Mouse (Mus musculus) limb, embryonic 14.5 days (tissue): ENCODE measurements around the gene Sema4g. TPM values are rescaled to one million over a fixed set of nuclear protein-coding genes. Genes with fewer than 3 reads are reported as not detected.
A peak's percentile ranks its signal among the peaks of the same experiment; 100 is the strongest.

Source experiments
- ATAC-seq: fragments of 200-750 bp; cut with Nextera tagmentation; 2 replicates; pipeline ENCODE4 v1.8.0; 2017; ENCODE audit warnings: low read depth, moderate number of reproducible peaks, moderate TSS enrichment; ENCODE audit not compliant: low FRiP score
- DNase-seq: peaks from one replicate; pipeline ENCODE4 v3.0.0-alpha.2; 2015; ENCODE audit warnings: low spot score
- H3K27ac ChIP-seq: fragments of 300-500 bp; sonication (generic); replicated peaks from 2 replicates; pipeline ENCODE4 v1.5.1; 2014; ENCODE audit warnings: low read depth, mild to moderate bottlenecking, low read length, moderate library complexity, mixed read lengths
- H3K27me3 ChIP-seq: fragments of 300-500 bp; sonication (generic); 2 replicates; pipeline ENCODE4 v1.6.1; 2014; ENCODE audit warnings: low read length, mixed read lengths; ENCODE audit not compliant: control insufficient read depth, insufficient read depth
- H3K36me3 ChIP-seq: fragments of 300-500 bp; sonication (generic); 2 replicates; pipeline ENCODE4 v1.6.1; 2014; ENCODE audit warnings: mild to moderate bottlenecking, low read length, moderate library complexity, mixed read lengths; ENCODE audit not compliant: control insufficient read depth, insufficient read depth
- H3K4me1 ChIP-seq: fragments of 300-500 bp; sonication (generic); 2 replicates; pipeline ENCODE4 v1.6.1; 2014; ENCODE audit warnings: antibody characterized with exemption, low read length, mixed read lengths; ENCODE audit not compliant: control insufficient read depth, insufficient read depth
- H3K4me2 ChIP-seq: fragments of 300-500 bp; sonication (generic); replicated peaks from 2 replicates; pipeline ENCODE4 v1.6.1; 2014; ENCODE audit warnings: low read depth, mild to moderate bottlenecking, low read length, moderate library complexity; ENCODE audit not compliant: severe bottlenecking
- H3K4me3 ChIP-seq: fragments of 300-500 bp; sonication (generic); replicated peaks from 2 replicates; pipeline ENCODE4 v1.5.1; 2014; ENCODE audit warnings: low read length
- H3K9ac ChIP-seq: fragments of 300-500 bp; sonication (generic); 2 replicates; pipeline ENCODE4 v1.6.1; 2014; ENCODE audit warnings: mild to moderate bottlenecking, low read depth, low read length, moderate library complexity; ENCODE audit not compliant: severe bottlenecking
- H3K9me3 ChIP-seq: fragments of 300-500 bp; sonication (generic); 2 replicates; pipeline ENCODE4 v1.6.1; 2016; ENCODE audit warnings: low read length; ENCODE audit not compliant: control insufficient read depth
- POLR2A ChIP-seq: fragments of 200-500 bp; IDR thresholded peaks from 2 replicates; pipeline ENCODE4 v1.8.0; 2012; ENCODE audit warnings: inconsistent platforms, mild to moderate bottlenecking, moderate library complexity, borderline replicate concordance; ENCODE audit not compliant: insufficient read depth, insufficient read length; ENCODE audit errors: extremely low read depth
- WGBS: fragments of 180-500 bp; shearing (Covaris S2); extraction: QIAGEN DNeasy Blood & Tissue Kit; methylation state at CpG from one replicate; pipeline ENCODE4 v1.1.7; 2014; 5-methylcytosine and 5-hydroxymethylcytosine counted together
- polyA plus RNA-seq, 2 experiments: library from polyadenylated mRNA; depleted of rRNA in 1 of 2; stranded (reverse) in 1 of 2; unstranded in 1 of 2; fragments of >200 nt; fragmentation: Nextera tagmentation in 1 of 2; extraction: Ambion mirVana in 1 of 2; gene quantifications; 2 replicates each; pipeline versions ENCODE4 v1.2.1 to v1.2.3; 2012 to 2014

Sema4g gene
- polyA plus RNA-seq, 2 experiments, result 5.4 to 61.3 TPM

DNA sequence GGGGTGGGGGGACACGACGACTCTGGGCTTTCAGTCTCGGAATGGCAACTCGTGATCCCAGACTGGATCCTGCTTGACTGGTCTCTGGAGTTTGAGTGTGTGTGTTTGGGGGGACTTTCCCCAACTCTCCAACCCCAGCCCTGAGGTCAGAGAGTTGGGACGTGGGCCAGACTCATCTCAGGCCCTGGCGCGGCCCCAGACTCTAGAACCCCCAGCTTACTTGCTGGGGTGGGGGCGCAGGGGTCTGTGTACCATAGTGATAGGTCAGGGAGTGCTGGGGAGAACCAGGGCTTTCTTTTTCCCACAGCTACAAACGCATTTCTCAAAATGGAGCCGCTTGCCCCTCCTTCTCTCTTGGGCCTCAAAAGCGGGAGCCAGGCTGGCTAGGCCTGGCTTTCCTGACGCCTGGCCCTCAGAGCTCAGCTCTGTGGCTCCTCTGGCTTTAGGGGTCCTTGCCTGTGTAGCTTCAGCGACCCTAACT lies 29.5 kb downstream of the Sema4g start:
- peak; percentile 52 for DNase-seq
- H3K4me2 ChIP-seq, result peak overlapping the region; percentile 96
- WGBS, result 2% methylated on average over 10 of the region's 13 CpGs

DNA sequence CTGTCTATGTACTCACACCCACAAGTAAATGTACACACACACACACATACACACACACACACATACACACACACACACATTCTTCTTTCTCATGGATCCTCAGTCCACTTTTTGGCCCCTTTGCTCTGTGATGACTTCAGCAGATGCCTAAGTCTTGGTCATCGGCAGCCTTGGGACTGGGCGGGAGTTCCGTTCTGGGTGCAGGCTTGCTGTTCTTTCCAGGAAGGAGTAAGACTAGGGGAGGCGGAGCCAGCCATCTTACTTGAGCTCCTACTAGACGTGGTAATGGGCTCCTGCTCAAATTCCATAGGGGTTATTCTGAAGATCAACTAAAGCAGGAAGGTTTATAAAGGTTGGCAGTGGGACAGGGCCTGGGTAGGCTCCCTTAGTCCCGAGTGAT lies 31.4 kb downstream of the Sema4g start:
- peak overlapping the region; percentile 8; the same call in 1 of the 2 replicates for H3K9ac ChIP-seq
- no peak overlapping the region for H3K4me3 ChIP-seq
- peak overlapping the region; percentile 22; the same call in 1 of the 2 replicates for H3K4me2 ChIP-seq
- H3K27me3 ChIP-seq, result no peaks in the 10 kb centered on the region
- peaks cover 34% of the 10 kb centered on the region for H3K4me1 ChIP-seq
- no peaks in the 10 kb centered on the region for H3K9me3 ChIP-seq
- DNase-seq, result no peak
- peaks cover 42% of the 10 kb centered on the region for H3K36me3 ChIP-seq
- TF ChIP-seq POLR2A, result no peak
- H3K27ac ChIP-seq, result no peak overlapping the region
- WGBS, result 51% methylated on average over 6 of the region's 6 CpGs
- no peak for ATAC-seq

More for the DNA sequence above, 29.5 kb downstream of the Sema4g start:
- Histone ChIP-seq H3K27ac (peak overlapping the region; percentile 99), H3K9ac (peak overlapping the region; percentile 80), H3K36me3 (peaks cover 24% of the 10 kb centered on the region), H3K27me3 (no peaks in the 10 kb centered on the region), H3K9me3 (no peaks in the 10 kb centered on the region), H3K4me1 (peaks cover 49% of the 10 kb centered on the region), H3K4me3 (peak overlapping the region; percentile 73)
- no peak for ATAC-seq
- no peak for TF ChIP-seq POLR2A

DNA sequence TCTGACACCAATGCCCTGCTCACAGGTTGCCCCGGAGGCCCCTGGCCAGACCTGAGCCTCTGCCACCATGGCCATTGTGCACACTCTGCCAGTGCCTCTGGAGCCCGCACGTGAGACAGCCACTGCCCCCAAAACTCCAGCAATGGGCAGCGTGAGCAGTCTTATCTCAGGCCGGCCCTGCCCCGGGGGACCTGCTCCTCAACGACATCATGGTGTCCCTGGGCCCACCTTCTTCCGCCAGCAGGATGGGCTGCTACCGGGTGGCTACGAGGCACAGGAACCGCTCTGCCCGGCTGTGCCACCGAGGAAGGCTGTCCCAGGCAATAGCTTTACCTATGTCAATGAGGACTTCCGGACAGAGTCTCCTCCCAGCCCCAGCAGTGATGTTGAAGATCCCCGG lies 32.5 kb downstream of the Sema4g start:
- ATAC-seq (no peak), DNase-seq (no peak)
- Histone ChIP-seq H3K4me2 (no peak overlapping the region), H3K27me3 (no peaks in the 10 kb centered on the region), H3K9ac (peak overlapping the region; percentile 8; the same call in 1 of the 2 replicates), H3K9me3 (no peaks in the 10 kb centered on the region), H3K36me3 (peaks cover 52% of the 10 kb centered on the region), H3K27ac (no peak overlapping the region), H3K4me1 (peaks cover 31% of the 10 kb centered on the region), H3K4me3 (no peak overlapping the region)
- 95% methylated on average over 15 of the region's 15 CpGs for WGBS
- no peak for TF ChIP-seq POLR2A

DNA sequence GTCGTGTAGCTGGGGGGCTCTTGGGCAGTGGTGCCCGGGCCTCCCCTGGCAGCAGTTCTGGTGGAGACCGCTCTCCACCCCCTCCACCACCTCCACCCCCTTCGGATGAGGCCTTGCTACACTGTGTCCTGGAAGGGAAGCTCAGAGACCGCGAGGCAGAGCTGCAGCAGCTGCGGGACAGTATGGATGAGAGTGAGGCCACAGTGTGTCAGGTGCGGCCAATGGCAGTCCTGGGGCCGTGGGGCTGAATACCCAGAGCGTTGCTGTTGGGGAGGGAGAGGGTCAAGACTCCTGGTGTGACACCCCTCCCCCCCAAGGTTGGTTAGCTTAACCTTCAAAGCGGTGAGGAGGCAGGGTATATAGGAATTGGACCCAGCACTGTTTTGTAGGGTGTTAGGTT lies 35.1 kb downstream of the Sema4g start:
- ATAC-seq, result no peak
- 84% methylated on average over 8 of the region's 11 CpGs for WGBS
- Histone ChIP-seq H3K9me3 (no peaks in the 10 kb centered on the region), H3K36me3 (peaks cover 78% of the 10 kb centered on the region), H3K4me2 (no peak overlapping the region), H3K4me3 (no peak overlapping the region), H3K4me1 (peaks cover 21% of the 10 kb centered on the region), H3K27ac (no peak overlapping the region), H3K27me3 (no peaks in the 10 kb centered on the region), H3K9ac (no peak overlapping the region)
- no peak for TF ChIP-seq POLR2A
- DNase-seq, result no peak

DNA sequence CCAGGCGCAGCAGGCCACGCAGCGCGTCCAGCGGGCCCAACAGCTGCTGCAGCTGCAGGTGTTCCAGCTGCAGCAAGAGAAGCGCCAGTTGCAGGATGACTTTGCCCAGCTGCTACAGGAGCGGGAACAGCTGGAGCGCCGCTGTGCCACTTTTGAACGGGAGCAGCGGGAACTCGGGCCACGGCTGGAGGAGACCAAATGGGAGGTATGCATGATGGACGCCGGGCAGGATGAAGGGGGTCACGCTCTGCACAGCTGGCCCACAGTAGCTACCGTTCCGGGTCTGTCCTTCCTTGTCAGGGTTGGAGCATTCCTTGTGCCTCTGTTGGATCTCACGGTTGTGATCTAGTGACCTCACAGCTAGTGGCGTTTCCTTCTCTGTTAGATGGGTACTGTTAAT lies 35.9 kb downstream of the Sema4g start:
- no peak overlapping the region for H3K4me2 ChIP-seq
- TF ChIP-seq POLR2A, result no peak
- H3K4me3 ChIP-seq, result no peak overlapping the region
- H3K36me3 ChIP-seq, result peaks cover 80% of the 10 kb centered on the region
- WGBS, result 89% methylated on average over 20 of the region's 20 CpGs
- no peak overlapping the region for H3K9ac ChIP-seq
- no peaks in the 10 kb centered on the region for H3K27me3 ChIP-seq
- no peak overlapping the region for H3K27ac ChIP-seq
- DNase-seq (no peak), ATAC-seq (peak; percentile 16; the same call in 1 of the 2 replicates)
- peaks cover 17% of the 10 kb centered on the region for H3K4me1 ChIP-seq
- no peaks in the 10 kb centered on the region for H3K9me3 ChIP-seq
